Mouse (Mus musculus) left cerebral cortex, adult 18-20 months (tissue): ENCODE results near the gene 9130023H24Rik. TPM values are rescaled to one million over a fixed set of nuclear protein-coding genes. Genes with fewer than 3 reads are reported as not detected.

Experiments
- DNase-seq, 2 experiments: peaks; one replicate each; pipeline ENCODE4 v3.0.0; 2021 to 2022; ENCODE audit warnings: low spot score in 2 of 2, mixed read lengths in 1 of 2
- long read RNA-seq, 2 experiments: library from polyadenylated mRNA; stranded (forward); transcript quantifications; one replicate each; pipeline ENCODE4 v2.0.0; 2021
- total RNA-seq, 2 experiments: library from RNA; stranded (reverse); gene quantifications; 2 replicates each; pipeline ENCODE4 v1.2.3; 2021

9130023H24Rik gene
- total RNA-seq = 1 to 10 TPM; 2.9 to 3.6 TPM
- long read RNA-seq, experiment 1, partial matches to known transcripts = 0 of 1 reads
- long read RNA-seq, experiment 1, other reads (novel, unspliced or antisense) = 0 of 1 reads
- long read RNA-seq, experiment 2, partial matches to known transcripts = 0 of 2 reads
- long read RNA-seq, experiment 2, other reads (novel, unspliced or antisense) = 0 of 2 reads

DNA sequence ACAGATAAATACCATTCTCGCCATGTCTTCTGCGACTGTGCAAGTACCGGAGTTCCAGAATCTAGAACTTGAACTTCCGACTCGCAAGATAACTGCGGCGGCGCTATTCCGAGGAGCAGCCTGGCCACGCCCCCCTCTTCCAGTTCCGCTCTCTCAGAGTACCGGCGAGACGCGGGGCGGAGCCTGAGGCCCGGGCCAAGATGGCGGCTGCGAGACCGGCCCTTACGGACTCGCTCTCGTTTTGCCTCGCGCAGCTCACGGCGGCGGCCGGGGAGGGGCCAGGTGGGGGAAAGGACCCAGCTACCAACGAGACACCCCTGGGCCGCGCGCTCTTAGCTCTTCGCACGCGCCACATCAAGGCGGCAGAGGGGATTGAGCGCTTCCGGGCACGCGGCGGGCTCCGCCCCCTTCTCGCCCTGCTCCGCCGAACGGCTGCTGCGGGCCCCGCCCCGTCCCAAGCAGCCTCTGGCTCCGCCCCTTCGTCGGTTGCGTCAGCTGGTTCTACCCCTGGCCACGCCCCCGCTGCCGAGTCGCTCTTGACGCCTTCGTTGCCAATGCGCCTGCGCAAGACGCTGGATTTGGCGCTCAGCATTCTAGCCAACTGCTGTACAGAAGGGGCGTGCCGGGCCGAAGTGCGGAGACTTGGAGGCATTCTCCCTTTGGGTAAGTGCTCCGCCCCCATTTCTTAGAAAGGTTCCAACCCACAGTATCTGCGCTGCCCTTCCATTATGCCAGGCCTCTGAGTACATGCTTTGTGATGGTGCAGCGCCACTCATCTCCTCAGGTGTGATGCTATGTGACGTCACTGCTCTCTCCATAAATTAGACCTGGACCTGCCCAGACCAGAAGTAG, at the start of gene 9130023H24Rik:
Gene 9130023H24Rik, minus strand, starts transcription at position 105 of the 852 bp plus-strand sequence.
- DNase-seq = peak; percentile 100

DNA sequence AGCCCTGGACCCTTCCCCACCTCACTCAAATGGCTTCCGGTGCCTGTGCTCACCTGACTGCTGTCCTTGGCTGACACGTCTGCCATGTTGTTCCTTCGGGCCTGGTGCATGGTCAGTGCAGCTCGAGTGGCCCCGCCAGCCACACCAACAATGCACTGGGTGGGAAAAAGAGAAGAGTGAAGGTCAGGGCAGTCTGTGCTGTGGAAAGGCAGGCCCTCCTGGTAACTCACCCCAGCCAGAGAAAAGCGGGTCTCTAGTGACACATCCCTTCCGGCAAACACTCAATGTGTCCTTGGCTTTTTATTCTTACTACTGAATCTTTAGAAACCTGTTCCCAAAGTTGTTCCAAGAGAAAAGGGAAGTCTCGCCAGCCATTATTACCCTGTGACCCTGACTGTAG, 47.2 kb upstream of the 9130023H24Rik start:
- no peak for DNase-seq

DNA sequence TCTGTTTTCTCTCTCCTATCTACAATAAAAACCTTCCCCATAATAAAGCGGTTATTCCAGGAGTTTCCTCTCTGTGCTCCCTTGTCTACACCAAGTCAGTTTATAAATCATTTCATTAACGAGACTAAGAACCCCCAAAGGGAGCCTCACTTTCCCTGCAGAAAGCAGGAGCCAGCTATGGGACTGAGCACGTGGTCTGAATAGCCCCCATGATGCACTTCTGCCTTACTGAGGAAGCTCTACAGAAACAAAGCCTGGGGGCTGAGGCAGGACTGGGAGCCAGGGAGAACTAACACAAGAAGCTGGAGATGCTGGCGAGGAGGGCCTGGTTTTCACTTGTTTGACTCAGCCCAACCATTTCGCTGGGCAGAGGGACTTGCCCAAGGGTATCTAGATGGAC, 46.2 kb upstream of the 9130023H24Rik start:
- no peak for DNase-seq

- DNase-seq = no peak
Measured at GRCm38 (mm10) chr7:128282532-128283244, 44.9 kb upstream of the 9130023H24Rik start.

- no peak for DNase-seq
Measured at GRCm38 (mm10) chr7:128281765-128282164, 43.9 kb upstream of the 9130023H24Rik start.

- DNase-seq = no peak
Measured at GRCm38 (mm10) chr7:128279750-128280149, 41.9 kb upstream of the 9130023H24Rik start.

DNA sequence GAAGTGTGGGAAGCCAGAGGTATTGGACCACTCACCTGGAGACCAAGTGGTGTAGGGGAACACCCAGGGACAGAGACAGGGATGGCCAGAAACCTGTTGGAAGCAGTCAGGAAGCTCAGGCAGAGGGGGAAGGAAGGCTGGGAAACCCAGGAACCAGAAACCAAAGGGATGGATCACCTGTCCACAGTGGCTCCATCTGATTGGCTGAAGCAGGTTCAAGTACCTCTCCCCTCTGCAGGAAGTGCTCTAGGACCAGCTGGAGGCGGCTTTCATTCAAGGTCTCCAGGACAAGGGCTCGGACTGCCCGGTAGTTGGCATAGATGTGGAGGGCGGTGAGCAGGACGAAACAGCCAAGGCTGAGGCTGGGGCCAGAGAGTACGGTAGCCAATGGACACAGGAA, 38.2 kb upstream of the 9130023H24Rik start:
- no peak for DNase-seq

GRCm38 (mm10) chr7:128271496-128271895, 33.7 kb upstream of the 9130023H24Rik start:
- no peak for DNase-seq

GRCm38 (mm10) chr7:128270431-128270850, 32.6 kb upstream of the 9130023H24Rik start:
- no peak for DNase-seq

DNA sequence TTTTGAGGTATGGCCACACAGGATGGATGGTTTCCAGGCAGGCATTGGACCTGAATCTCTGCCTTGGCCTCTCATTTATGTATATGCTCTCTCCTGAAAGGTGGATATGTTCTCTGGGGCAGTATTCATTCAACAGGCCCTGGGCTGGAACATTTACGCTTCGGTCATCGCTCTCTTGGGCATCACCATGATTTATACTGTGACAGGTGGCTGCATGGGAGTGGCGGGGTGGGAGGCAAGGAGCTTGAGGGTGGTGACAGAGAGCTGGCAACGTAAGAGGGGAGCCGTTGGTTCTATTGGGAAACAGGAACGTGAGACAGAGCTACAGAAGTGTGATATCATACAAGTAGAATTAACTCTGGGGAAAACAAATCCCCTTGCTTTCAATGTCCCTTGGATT, 30.0 kb upstream of the 9130023H24Rik start:
- DNase-seq = no peak

- no peak for DNase-seq
Measured at GRCm38 (mm10) chr7:128267391-128267790, 29.6 kb upstream of the 9130023H24Rik start.

DNA sequence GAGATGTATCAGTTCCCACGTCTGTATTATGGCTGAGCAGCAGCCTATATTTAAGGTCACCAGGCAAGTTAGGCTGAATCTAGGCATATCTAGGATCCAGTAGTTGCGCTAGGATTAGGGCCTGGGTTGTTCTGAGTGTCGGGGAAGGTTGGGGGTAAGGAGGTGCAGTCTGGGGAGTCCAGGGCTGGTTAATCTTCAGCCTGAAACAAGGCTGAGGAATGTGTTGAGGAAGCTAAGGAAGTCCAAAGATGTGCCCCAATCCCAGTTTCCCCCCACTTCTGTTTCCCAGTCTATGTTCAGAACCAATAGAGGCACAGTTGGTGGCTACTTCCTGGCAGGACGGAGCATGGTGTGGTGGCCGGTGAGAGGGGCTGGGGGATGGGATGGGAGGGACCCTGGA, 28.2 kb upstream of the 9130023H24Rik start:
- no peak for DNase-seq

DNA sequence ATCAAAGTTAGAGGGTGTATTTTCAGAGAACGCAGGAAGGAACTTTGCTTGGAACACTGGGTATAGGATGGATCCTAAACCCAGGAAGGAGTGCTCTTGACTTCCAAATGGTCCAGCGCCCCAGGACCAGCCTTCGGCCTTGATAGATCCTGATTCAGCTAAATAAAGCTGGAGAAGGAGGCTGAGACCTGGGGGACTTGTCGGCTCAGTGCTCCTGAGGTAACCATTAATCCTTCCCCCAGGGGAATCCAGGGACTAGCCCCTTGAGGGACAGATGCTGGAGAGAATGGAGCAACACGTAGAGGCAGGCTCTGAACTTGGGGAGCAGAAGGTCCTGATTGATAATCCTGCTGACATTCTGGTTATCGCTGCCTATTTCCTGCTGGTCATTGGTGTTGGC, 27.6 kb upstream of the 9130023H24Rik start, which contains the start of gene Slc5a2:
Gene Slc5a2, plus strand, starts transcription at position 247 of the 400 bp plus-strand sequence.
- DNase-seq = no peak

DNA sequence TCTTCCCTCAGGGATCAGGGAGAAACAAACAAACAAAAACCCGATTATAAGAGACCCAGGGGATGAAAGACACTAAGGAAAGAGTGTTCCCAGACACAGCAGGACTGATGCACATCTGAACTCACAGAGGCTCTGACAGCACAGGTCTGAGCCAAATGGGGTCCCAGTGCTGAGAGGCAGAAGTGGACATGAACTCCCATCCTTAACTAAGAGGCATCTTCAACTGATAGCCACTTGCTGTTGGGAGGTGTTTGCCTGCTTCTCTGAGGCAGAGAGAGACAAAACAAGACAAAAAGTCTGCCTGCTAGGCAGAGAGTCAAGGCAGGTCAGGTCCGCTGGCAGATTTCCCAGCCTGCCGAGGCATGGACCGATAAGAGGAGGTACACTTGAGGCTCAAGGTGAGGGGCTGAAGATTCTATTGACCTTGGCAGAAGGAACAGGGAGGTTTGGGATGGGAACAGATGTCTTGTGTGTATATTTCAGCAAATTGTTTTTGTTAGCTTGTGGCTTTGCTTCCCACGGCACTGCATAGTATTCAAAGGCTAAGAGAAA, 19.0 kb upstream of the 9130023H24Rik start:
- no peak for DNase-seq

DNA sequence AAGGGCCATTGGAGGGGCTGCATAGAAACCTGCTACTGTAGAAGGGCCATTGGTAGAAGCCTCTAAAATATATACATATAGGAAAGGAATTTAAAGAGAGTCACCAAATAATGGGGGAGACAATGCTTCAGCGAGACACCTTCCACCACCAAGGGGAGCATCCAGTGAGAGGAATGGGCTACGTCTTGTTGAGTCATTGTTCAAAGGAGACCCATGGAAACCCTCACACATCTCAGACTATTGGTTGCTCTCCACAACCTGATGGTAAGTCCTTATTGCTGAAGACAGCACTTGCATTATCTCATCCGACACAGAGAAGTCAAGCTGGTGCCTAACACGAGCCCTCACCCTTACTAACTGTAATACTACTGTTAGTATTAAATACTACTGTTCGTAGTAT, 17.9 kb upstream of the 9130023H24Rik start:
- no peak for DNase-seq

DNA sequence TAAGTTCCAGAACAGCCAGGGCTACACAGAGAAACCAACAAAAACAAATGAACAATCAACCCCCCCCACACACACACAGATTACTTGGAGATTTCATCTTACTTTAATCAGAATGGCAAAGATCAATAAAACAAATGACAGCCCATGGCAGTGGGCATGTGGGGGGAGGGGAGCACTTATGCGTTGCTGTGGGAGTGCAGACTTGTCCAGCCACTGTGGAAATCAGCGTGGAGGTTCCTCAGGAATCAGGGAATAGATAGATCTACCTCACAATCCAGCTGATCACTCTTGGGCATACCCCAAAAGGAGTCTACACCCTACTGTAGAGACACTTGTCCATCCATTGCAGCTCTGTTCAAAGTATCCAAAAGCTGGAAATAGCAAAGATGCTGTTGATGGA, 17.1 kb upstream of the 9130023H24Rik start:
- no peak for DNase-seq

- peak; percentile 75 to 81 for DNase-seq
Measured at GRCm38 (mm10) chr7:128252609-128253008, 14.8 kb upstream of the 9130023H24Rik start.

GRCm38 (mm10) chr7:128251946-128252345, 14.1 kb upstream of the 9130023H24Rik start:
- no peak for DNase-seq

DNA sequence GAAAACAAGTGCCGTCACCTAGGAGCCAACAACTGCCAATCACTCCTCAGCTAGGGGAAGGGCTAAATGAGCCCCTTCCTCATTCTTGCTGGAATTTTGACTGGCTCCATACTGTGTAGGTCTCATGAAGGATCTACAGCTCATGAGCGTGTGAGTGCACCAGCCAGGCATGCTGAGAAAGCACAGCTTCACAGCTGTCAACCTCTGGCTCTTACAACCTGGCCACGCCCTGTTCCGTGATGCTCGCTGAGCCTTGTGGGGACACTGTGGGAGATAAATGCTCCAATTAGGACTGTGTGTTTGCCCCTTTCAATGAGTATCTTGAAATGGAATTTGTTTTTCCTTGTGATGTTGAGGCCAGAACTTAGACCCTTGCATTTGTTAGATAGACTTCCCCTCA, 12.2 kb upstream of the 9130023H24Rik start:
- no peak for DNase-seq

DNA sequence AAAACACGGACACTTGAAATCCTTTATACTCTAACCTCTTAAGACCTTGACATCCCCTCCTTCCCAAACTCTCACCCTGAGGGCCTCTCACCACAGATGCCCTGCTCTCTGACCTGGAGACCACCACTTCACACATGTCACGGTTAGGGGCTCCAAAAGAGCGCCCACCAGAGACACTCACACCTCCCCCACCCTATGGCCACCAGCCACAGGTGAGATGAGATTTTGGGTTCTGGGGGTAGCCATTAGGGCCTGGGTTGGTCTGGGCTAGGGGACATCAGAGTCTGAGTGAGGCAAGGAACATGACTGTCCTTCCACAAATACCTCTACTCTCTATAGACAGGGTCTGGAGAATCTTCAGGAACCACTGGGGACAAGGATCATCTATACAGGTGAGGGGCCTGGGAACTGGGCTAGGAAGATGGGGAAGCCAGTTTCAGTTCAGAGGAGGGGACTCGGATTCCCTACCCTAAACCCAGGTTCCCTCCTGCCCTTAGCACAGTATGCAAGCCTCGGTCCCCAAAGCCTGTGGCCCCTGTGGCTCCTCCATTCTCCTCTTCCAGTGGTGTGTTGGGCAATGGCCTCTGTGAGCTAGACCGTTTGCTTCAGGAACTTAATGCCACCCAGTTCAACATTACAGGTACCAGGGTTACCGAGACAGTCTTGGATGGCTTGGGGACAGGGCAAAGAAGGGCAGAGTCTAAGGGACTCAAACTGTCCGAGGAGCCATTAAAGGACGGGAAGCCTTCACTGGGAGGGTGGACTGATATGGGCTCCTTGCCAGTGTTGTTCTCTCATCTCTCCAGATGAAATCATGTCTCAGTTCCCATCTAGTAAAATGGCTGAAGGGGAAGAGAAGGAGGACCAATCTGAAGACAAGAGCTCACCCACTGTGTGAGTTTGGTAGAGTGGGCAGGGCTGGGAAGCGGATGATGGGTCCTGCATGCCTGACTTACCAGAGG, 10.5 kb upstream of the 9130023H24Rik start:
- no peak for DNase-seq
